14 mouse cellular contexts compared by ENCODE assay signal in the genomic region with DNA sequence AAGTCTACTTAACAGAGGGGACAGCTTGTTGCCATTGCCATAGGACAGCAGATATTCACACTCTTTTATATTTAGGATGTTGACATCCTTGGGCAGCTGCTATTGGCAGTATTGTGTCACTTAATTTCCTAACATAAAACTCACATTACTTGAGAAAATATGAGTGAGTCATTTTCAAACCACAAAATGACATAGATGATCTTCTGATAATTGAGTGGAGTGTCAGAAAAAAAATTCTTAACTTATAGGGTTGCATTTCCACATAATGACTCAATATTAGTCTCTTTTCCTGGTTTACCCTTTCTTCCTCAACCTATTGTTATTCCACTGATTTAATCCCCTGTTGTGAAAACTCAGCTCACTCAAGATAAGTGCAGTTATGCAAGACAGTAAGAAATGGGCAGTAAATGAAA.
"Had no signal": no experiment of that assay in that cellular context is flagged by ENCODE, and none has a peak within 500 bp of the region (broad histone marks: within the 10 kb centered on the region; RNA-seq: fewer than 3 reads in every experiment).

No protein-coding gene starts in this region.

- H3K27ac ChIP-seq: layer of hippocampus, adult 2 months; limb, embryonic 12.5 days; liver, embryonic 13.5 days; lung, embryonic 15.5 days; macrophage; midbrain, embryonic 13.5 days; neural tube, embryonic 15.5 days had no signal

- H3K27me3 ChIP-seq: limb, embryonic 12.5 days; liver, embryonic 13.5 days; lung, embryonic 15.5 days; midbrain, embryonic 13.5 days; neural tube, embryonic 15.5 days had no signal

- H3K4me3 ChIP-seq: layer of hippocampus, adult 2 months; limb, embryonic 12.5 days; liver, embryonic 13.5 days; lung, embryonic 15.5 days; midbrain, embryonic 13.5 days; neural tube, embryonic 15.5 days had no signal

- H3K4me2 ChIP-seq: limb, embryonic 12.5 days; liver, embryonic 13.5 days; lung, embryonic 15.5 days; midbrain, embryonic 13.5 days; neural tube, embryonic 15.5 days had no signal

- H3K36me3 ChIP-seq: limb, embryonic 12.5 days; liver, embryonic 13.5 days; lung, embryonic 15.5 days; midbrain, embryonic 13.5 days; neural tube, embryonic 15.5 days had no signal

- H3K4me1 ChIP-seq: limb, embryonic 12.5 days; liver, embryonic 13.5 days; lung, embryonic 15.5 days; midbrain, embryonic 13.5 days; neural tube, embryonic 15.5 days had no signal

- DNase-seq: kidney, postnatal 10 days; kidney, postnatal 4 days; liver; liver, embryonic 13.5 days; liver, postnatal 0 days; right cerebral cortex, adult 18-20 months; thymus, adult 18-20 months; thymus, postnatal 14 days had no signal

- H3K9ac ChIP-seq: limb, embryonic 12.5 days; liver, embryonic 13.5 days; liver, postnatal 0 days; lung, embryonic 15.5 days; midbrain, embryonic 13.5 days; neural tube, embryonic 15.5 days had no signal

- H3K9me3 ChIP-seq: limb, embryonic 12.5 days; liver, embryonic 13.5 days; lung, embryonic 15.5 days; midbrain, embryonic 13.5 days; neural tube, embryonic 15.5 days had no signal

- ATAC-seq: liver, postnatal 0 days; midbrain, embryonic 13.5 days had no signal
